Mouse (Mus musculus) embryonic facial prominence, embryonic 11.5 days (tissue): ENCODE results near the gene Rtl4. TPM values are rescaled to one million over a fixed set of nuclear protein-coding genes. Genes with fewer than 3 reads are reported as not detected.

Source experiments
- ATAC-seq: fragments of 200-750 bp; cut with Nextera tagmentation; replicated peaks from 2 replicates; pipeline ENCODE4 v1.8.0; 2017; ENCODE audit warnings: low read depth; ENCODE audit not compliant: insufficient number of reproducible peaks, low FRiP score, low TSS enrichment
- DNase-seq: peaks from one replicate; pipeline ENCODE4 v3.0.0-alpha.2; 2015; ENCODE audit warnings: low spot score
- H3K27ac ChIP-seq: fragments of 300-500 bp; sonication (generic); replicated peaks from 2 replicates; pipeline ENCODE4 v1.5.1; 2014; ENCODE audit warnings: mild to moderate bottlenecking, low read depth, low read length, control low read depth
- H3K27me3 ChIP-seq: fragments of 300-500 bp; sonication (generic); 2 replicates; pipeline ENCODE4 v1.6.1; 2014; ENCODE audit warnings: mild to moderate bottlenecking, low read length, moderate library complexity, mixed read lengths; ENCODE audit not compliant: control insufficient read depth, insufficient read depth
- H3K36me3 ChIP-seq: fragments of 300-500 bp; sonication (generic); replicated peaks from 2 replicates; pipeline ENCODE4 v1.6.1; 2014; ENCODE audit warnings: low read depth, mild to moderate bottlenecking, low read length, moderate library complexity, mixed read lengths; ENCODE audit not compliant: control insufficient read depth, insufficient read depth
- H3K4me1 ChIP-seq: fragments of 300-500 bp; sonication (generic); 2 replicates; pipeline ENCODE4 v1.6.1; 2014; ENCODE audit warnings: low read length, mixed read lengths; ENCODE audit not compliant: control insufficient read depth, insufficient read depth
- H3K4me2 ChIP-seq: fragments of 300-500 bp; sonication (generic); 2 replicates; pipeline ENCODE4 v1.6.1; 2014; ENCODE audit warnings: low read depth, mild to moderate bottlenecking, control low read depth, low read length, moderate library complexity
- H3K4me3 ChIP-seq: fragments of 300-500 bp; sonication (generic); 2 replicates; pipeline ENCODE4 v1.5.1; 2014; ENCODE audit warnings: low read depth, low read length, control low read depth
- H3K9ac ChIP-seq: fragments of 300-500 bp; sonication (generic); replicated peaks from 2 replicates; pipeline ENCODE4 v1.6.1; 2014; ENCODE audit warnings: mild to moderate bottlenecking, control low read depth, low read length
- H3K9me3 ChIP-seq: fragments of 300-500 bp; sonication (generic); replicated peaks from 2 replicates; pipeline ENCODE4 v1.6.1; 2016; ENCODE audit warnings: mild to moderate bottlenecking, low read length, inconsistent platforms, mixed read lengths; ENCODE audit not compliant: control insufficient read depth
- WGBS: fragments of 180-500 bp; shearing (Covaris S2); extraction: QIAGEN DNeasy Blood & Tissue Kit; methylation state at CpG from one replicate; pipeline ENCODE4 v1.1.7; 2014; 5-methylcytosine and 5-hydroxymethylcytosine counted together
- polyA plus RNA-seq: library from polyadenylated mRNA; unstranded; fragments of >200 nt; fragmentation: Nextera tagmentation; extraction: Ambion mirVana; gene quantifications from 2 replicates; pipeline ENCODE4 v1.2.1, GENCODE M21; 2014

Gene Rtl4
- 0.39 and 0.54 TPM in 2 replicates for polyA plus RNA-seq

DNA sequence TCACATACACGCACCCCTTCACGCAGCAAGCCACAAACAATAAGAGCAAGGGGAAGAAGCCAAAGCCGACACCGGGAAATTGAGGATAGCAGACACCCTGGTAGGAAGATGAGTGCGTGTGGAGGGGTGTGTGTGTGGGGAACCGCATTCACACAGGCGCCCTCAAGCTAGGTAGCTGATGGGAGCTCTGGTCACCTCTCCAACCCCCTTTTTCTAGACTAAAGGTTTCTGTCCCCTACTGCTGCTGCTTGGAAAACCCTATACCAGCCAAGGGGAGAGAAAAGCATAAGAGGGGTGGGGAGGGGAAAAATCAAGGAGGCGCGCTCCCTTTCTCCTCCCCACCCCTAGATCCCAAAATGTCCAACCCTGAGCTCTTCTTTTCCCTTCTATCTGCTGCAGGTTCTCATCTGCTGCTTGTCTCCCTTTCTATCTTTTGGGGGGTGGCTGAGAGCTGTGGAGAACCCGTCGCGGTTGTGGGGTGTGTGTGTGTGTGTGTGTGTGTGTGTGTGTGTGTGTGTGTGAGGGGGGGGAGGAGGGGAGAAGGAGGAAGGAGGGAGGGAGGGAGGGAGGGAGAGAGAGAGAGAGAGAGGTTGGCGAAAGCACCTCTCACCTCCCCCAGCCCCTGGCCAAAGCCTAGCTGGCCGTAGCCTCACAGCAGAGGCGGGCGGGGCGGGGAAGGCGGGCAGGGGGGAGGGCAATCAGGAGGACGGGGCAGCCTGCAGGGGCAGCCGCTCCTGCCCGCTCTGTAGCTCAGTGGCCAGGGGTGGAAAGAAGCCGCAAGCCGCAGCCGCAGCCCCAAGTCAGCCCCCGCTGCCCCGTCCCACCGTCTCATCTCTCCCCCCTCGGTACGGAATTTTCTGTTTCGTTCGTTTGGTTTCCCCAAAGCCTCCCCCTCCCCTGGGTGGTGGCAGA lies at the start of gene Rtl4:
Gene Rtl4 (plus strand): TSS at position 701 of the 912 bp plus-strand sequence.
- Histone ChIP-seq H3K9ac (peak within 1 kb of the TSS; percentile 41; the same call in 1 of the 2 replicates), H3K4me3 (peak within 1 kb of the TSS; percentile 36), H3K9me3 (no peaks in the 10 kb centered on the region), H3K4me2 (peak within 1 kb of the TSS; percentile 69), H3K27me3 (peaks cover 10% of the 10 kb centered on the region; the same call in 1 of the 2 replicates), H3K4me1 (no peaks in the 10 kb centered on the region), H3K36me3 (no peaks in the 10 kb centered on the region), H3K27ac (no peak within 1 kb of the TSS)
- 11% methylated on average over 24 of the region's 31 CpGs for WGBS
- DNase-seq (no peak), ATAC-seq (0 out of 2 replicates have a peak, but pooled peaks have one; percentile 48)

- no peaks in the 10 kb centered on the region for H3K9me3 ChIP-seq
- DNase-seq: no peak
- H3K9ac ChIP-seq: no peak overlapping the region
- H3K27ac ChIP-seq: no peak overlapping the region
- no peaks in the 10 kb centered on the region for H3K27me3 ChIP-seq
- ATAC-seq: no peak
- no peak overlapping the region for H3K4me2 ChIP-seq
- H3K4me3 ChIP-seq: no peak overlapping the region
- no peaks in the 10 kb centered on the region for H3K36me3 ChIP-seq
- no peaks in the 10 kb centered on the region for H3K4me1 ChIP-seq
- WGBS: 68% methylated on average over 3 of the region's 3 CpGs
Observed at GRCm38 (mm10) chrX:144644756-144645155, 44.0 kb upstream of the Rtl4 start.

DNA sequence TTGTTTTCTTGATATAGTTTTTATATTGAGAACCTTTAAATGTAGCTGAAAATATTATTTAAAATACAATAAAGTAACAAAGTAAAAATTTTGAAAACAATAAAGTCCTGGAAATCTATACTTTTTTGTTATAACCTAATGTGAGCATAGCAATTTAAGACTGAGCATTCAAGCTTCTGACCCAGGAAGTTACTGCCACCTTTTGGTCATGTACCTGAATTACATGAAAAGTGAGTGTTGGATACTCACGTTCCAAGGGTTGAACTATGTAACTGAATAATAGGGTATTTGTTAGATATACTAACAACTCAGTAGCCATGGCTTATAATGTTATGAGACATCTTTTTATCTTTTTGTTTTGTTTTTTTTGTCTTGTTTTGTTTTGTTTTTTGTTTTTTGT lies 43.3 kb upstream of the Rtl4 start:
- H3K27me3 ChIP-seq: no peaks in the 10 kb centered on the region
- DNase-seq (peak; percentile 35), ATAC-seq (no peak)
- 13% methylated on average over 1 of the region's 1 CpGs for WGBS
- H3K4me3 ChIP-seq: no peak overlapping the region
- no peak overlapping the region for H3K27ac ChIP-seq
- no peak overlapping the region for H3K9ac ChIP-seq
- H3K9me3 ChIP-seq: no peaks in the 10 kb centered on the region
- H3K36me3 ChIP-seq: no peaks in the 10 kb centered on the region
- no peaks in the 10 kb centered on the region for H3K4me1 ChIP-seq
- no peak overlapping the region for H3K4me2 ChIP-seq

DNA sequence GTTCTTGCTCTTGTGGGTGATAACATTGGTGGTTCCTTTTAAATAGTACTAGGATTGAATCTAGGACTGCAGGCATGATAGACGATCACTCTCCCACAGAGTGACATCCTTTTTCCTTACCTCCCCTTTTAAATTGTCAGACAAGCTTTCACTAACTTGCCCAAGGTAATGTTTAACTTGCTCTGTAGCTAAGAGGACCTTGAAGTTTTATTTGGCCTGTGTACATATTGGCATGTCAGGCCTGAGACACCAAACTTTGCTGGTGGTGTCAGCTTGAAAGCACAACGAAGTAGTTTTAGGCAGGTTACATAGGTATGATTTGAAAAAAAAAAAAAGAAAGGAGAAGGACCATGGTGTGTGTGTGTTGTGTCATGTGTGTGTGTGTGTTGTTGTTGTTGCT lies 36.5 kb upstream of the Rtl4 start:
- no peak for ATAC-seq
- H3K36me3 ChIP-seq: no peaks in the 10 kb centered on the region

GRCm38 (mm10) chrX:144687742-144688141 lies 965 bp upstream of the Rtl4 start:
- no peak for DNase-seq
- H3K4me1 ChIP-seq: no peaks in the 10 kb centered on the region
- peak overlapping the region; percentile 69 for H3K4me2 ChIP-seq
- ATAC-seq: no peak
- H3K27ac ChIP-seq: no peak overlapping the region
- no peak overlapping the region for H3K9ac ChIP-seq
- H3K27me3 ChIP-seq: peaks cover 10% of the 10 kb centered on the region; the same call in 1 of the 2 replicates
- peak overlapping the region; percentile 36; the same call in 1 of the 2 replicates for H3K4me3 ChIP-seq
- H3K36me3 ChIP-seq: no peaks in the 10 kb centered on the region
- WGBS: 22% methylated on average over 20 of the region's 20 CpGs
- H3K9me3 ChIP-seq: no peaks in the 10 kb centered on the region

More for the DNA sequence above, 36.5 kb upstream of the Rtl4 start:
- no peak overlapping the region for H3K9ac ChIP-seq
- DNase-seq: no peak
- H3K27me3 ChIP-seq: no peaks in the 10 kb centered on the region
- no peak overlapping the region for H3K27ac ChIP-seq
- whole genome bisulfite sequencing: 81% methylated on average over 2 of the region's 2 CpGs
- H3K4me2 ChIP-seq: no peak overlapping the region
- H3K4me3 ChIP-seq: no peak overlapping the region
- H3K9me3 ChIP-seq: no peaks in the 10 kb centered on the region
- H3K4me1 ChIP-seq: no peaks in the 10 kb centered on the region

DNA sequence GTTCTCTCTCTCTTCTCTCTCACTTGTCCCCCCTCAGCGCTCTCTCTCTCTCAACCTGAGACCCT lies 733 bp upstream of the Rtl4 start, which contains the start of gene Trpc5:
Gene Trpc5 (minus strand): TSS at position 39 of the 65 bp plus-strand sequence.
- Histone ChIP-seq H3K9ac (peak within 1 kb of the TSS; percentile 41; the same call in 1 of the 2 replicates), H3K4me3 (peak within 1 kb of the TSS; percentile 36), H3K4me1 (no peaks in the 10 kb centered on the region), H3K27ac (no peak within 1 kb of the TSS), H3K36me3 (no peaks in the 10 kb centered on the region), H3K9me3 (no peaks in the 10 kb centered on the region), H3K27me3 (peaks cover 10% of the 10 kb centered on the region; the same call in 1 of the 2 replicates), H3K4me2 (peak within 1 kb of the TSS; percentile 69)
- DNase-seq (no peak), ATAC-seq (no peak)
- WGBS: no CpG with 5 or more reads among the region's 1 CpGs

GRCm38 (mm10) chrX:144689119-144689858 lies 582 bp downstream of the Rtl4 start:
- H3K4me3 ChIP-seq: peak overlapping the region; percentile 36
- H3K9me3 ChIP-seq: no peaks in the 10 kb centered on the region
- peak overlapping the region; percentile 41; the same call in 1 of the 2 replicates for H3K9ac ChIP-seq
- no peaks in the 10 kb centered on the region for H3K4me1 ChIP-seq
- 15% methylated on average over 21 of the region's 21 CpGs for WGBS
- peak; percentile 85; the same call in 1 of the 2 replicates for ATAC-seq
- H3K4me2 ChIP-seq: peak overlapping the region; percentile 69
- peak; percentile 2 for DNase-seq
- peaks cover 10% of the 10 kb centered on the region; the same call in 1 of the 2 replicates for H3K27me3 ChIP-seq
- no peak overlapping the region for H3K27ac ChIP-seq
- H3K36me3 ChIP-seq: no peaks in the 10 kb centered on the region

DNA sequence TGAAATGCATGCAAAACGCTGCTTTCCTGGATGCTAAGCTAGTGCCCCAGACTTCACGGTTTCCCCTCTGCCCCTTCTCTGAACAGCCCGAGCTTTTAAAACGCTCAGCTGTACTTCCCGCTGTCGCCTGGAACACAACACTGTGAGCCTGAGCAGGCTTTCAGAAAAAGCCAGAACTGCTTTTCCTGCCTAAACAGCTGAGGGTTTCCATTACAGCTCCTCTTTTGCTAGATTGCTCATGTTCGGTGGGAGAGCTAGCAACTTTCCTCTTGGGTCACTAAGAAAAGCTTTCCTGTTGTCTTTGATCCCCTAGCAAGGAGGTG lies 1.1 kb downstream of the Rtl4 start:
- peak overlapping the region; percentile 69 for H3K4me2 ChIP-seq
- no peak for ATAC-seq

More for the DNA sequence above, 1.1 kb downstream of the Rtl4 start:
- H3K9me3 ChIP-seq: no peaks in the 10 kb centered on the region
- H3K4me3 ChIP-seq: no peak overlapping the region
- no peak overlapping the region for H3K9ac ChIP-seq
- no peak overlapping the region for H3K27ac ChIP-seq
- 20% methylated on average over 7 of the region's 7 CpGs for WGBS
- no peaks in the 10 kb centered on the region for H3K4me1 ChIP-seq
- peak; percentile 33 for DNase-seq
- H3K27me3 ChIP-seq: peaks cover 10% of the 10 kb centered on the region; the same call in 1 of the 2 replicates
- H3K36me3 ChIP-seq: no peaks in the 10 kb centered on the region
